Mouse (Mus musculus) liver, embryonic 11.5 days (tissue): Measurements from ENCODE around the gene Dbi. TPM values are rescaled to one million over a fixed set of nuclear protein-coding genes. Genes with fewer than 3 reads are reported as not detected.
A peak's percentile ranks its signal among the peaks of the same experiment; 100 is the strongest.

Experiments used
- ATAC-seq: fragments of 200-750 bp; cut with Nextera tagmentation; replicated peaks from 2 replicates; pipeline ENCODE4 v1.8.0; 2017; ENCODE audit warnings: moderate number of reproducible peaks, mild to moderate bottlenecking, moderate TSS enrichment, moderate library complexity; ENCODE audit not compliant: low FRiP score
- DNase-seq: peaks from one replicate; pipeline ENCODE4 v3.0.0-alpha.2; 2017; ENCODE audit warnings: low spot score
- H3K27ac ChIP-seq: fragments of 300-500 bp; sonication (generic); 2 replicates; pipeline ENCODE4 v1.5.1; 2014; ENCODE audit warnings: mild to moderate bottlenecking, low read depth, low read length, control low read depth
- H3K27me3 ChIP-seq: fragments of 300-500 bp; sonication (generic); replicated peaks from 2 replicates; pipeline ENCODE4 v1.6.1; 2014; ENCODE audit warnings: low read length, mixed read lengths; ENCODE audit not compliant: control insufficient read depth, insufficient read depth
- H3K36me3 ChIP-seq: fragments of 300-500 bp; sonication (generic); 2 replicates; pipeline ENCODE4 v1.6.1; 2014; ENCODE audit warnings: mild to moderate bottlenecking, low read length, moderate library complexity, mixed read lengths; ENCODE audit not compliant: control insufficient read depth, insufficient read depth
- H3K4me1 ChIP-seq: fragments of 300-500 bp; sonication (generic); replicated peaks from 2 replicates; pipeline ENCODE4 v1.6.1; 2014; ENCODE audit warnings: low read length, mixed read lengths; ENCODE audit not compliant: control insufficient read depth, insufficient read depth
- H3K4me2 ChIP-seq: fragments of 300-500 bp; sonication (generic); 2 replicates; pipeline ENCODE4 v1.6.1; 2014; ENCODE audit warnings: mild to moderate bottlenecking, control low read depth, moderate library complexity
- H3K4me3 ChIP-seq: fragments of 300-500 bp; sonication (generic); 2 replicates; pipeline ENCODE4 v1.5.1; 2014; ENCODE audit warnings: low read depth, low read length, control low read depth
- H3K9ac ChIP-seq: fragments of 300-500 bp; sonication (generic); 2 replicates; pipeline ENCODE4 v1.6.1; 2014; ENCODE audit warnings: low read depth, low read length, control low read depth
- H3K9me3 ChIP-seq: fragments of 300-500 bp; sonication (generic); 2 replicates; pipeline ENCODE4 v1.6.1; 2016; ENCODE audit warnings: low read length, inconsistent platforms, mixed read lengths; ENCODE audit not compliant: control insufficient read depth
- WGBS: fragments of 180-500 bp; shearing (Covaris S2); extraction: QIAGEN DNeasy Blood & Tissue Kit; methylation state at CpG from one replicate; pipeline ENCODE4 v1.1.7; 2014; 5-methylcytosine and 5-hydroxymethylcytosine counted together
- polyA plus RNA-seq: library from polyadenylated mRNA; unstranded; fragments of >200 nt; fragmentation: Nextera tagmentation; extraction: Ambion mirVana; gene quantifications from 2 replicates; pipeline ENCODE4 v1.2.1, GENCODE M21; 2014

Gene Dbi
- 541 and 569 TPM in 2 replicates for polyA plus RNA-seq

DNA sequence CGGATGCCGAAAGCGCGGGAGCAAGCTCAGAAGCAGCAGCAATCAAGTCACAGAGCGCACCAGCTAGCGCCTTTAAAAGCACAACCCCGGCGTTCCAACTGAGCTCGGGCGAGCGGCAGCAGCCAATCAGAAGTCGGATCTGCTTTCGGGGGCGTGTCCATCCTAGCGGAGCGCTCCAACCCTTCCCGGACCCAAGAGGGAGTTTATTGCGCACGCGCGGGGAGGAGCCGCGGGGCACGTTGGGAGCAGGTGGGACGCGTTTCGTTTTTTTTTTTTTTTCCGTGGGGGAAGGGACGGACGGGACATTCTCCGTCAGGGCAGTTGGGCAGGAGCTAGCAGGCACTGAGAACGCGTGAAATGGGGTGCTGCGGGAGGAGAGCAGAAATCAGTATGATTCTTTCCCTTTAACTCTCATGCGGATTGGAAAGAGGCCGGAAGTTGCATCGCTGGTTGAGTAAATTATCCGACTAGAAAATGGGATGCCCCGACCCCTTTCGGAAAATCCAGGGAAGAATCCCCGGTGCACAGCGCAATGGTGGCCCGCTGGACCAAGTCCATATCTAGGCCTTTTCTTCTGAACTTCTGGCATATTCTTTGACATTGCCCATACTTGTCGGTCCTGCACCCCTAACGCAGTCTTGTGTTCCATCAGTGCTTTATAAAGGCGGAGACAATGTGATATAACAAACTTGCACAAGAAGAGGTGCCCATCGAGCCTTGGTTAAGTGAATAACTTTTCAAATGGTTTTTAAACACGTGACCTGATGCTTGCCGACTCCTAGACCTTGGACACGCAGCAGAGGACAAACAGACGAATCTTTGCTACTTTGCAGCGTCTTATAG is at the start of gene Dbi, which contains the start of gene 3110009E18Rik:
Gene Dbi, minus strand, starts transcription at position 110 of the 843 bp plus-strand sequence.
Gene 3110009E18Rik, plus strand, starts transcription at position 219 of the 843 bp plus-strand sequence.
- WGBS, result 2% methylated on average over 52 of the region's 52 CpGs

DNA sequence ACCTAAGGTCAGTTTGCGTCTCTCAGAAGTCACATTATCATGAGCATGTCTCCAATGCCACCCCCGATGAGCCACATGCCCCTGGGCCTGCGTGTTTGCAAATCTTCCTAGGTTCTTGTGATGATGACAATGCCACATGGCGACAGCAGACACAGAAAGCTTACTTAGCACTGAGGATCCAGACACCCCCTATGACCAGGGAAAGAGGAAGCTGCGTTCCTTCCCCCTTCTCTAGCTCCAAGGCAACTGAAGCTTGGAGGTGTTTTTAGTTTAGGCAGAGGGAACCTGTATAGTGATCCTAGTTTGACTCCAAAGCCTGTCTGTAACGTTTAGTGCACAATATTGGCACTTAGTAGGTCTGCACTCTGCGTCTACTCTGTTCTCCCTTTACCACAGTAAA is 49.4 kb upstream of the Dbi start:
- H3K27ac ChIP-seq, result no peak overlapping the region
- H3K27me3 ChIP-seq, result no peaks in the 10 kb centered on the region

More for the DNA sequence above, at the start of gene Dbi, which contains the start of gene 3110009E18Rik:
- DNase-seq, result peak; percentile 96
- Histone ChIP-seq H3K27ac (peak within 1 kb of the TSS; percentile 76), H3K36me3 (peaks cover 1% of the 10 kb centered on the region; the same call in 1 of the 2 replicates), H3K27me3 (no peaks in the 10 kb centered on the region), H3K9me3 (no peaks in the 10 kb centered on the region), H3K4me2 (peak within 1 kb of the TSS; percentile 91), H3K4me3 (peak within 1 kb of the TSS; percentile 67), H3K4me1 (peaks cover 14% of the 10 kb centered on the region), H3K9ac (peak within 1 kb of the TSS; percentile 73)
- peak; percentile 94 for ATAC-seq

DNA sequence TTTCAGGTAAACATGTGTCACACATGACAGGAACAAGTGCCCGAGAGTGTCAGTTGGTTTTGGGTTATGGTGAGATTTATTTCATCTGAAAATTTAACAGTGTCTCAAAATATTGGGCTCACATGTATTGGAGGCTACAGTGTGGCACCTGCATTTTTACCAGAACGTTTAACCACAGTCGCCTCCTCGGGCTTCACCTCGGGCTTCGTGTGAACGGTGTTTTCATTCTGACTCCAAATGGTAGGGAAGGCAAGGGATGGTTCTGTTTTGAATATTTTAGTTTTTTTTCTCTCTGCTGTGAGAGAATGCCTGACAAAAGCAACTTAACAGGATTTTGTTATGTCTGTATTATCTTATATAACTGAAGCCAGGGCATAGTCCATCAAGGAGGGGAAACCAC is 47.8 kb upstream of the Dbi start:
- Histone ChIP-seq H3K36me3 (no peaks in the 10 kb centered on the region), H3K4me1 (no peaks in the 10 kb centered on the region), H3K27ac (no peak overlapping the region), H3K27me3 (no peaks in the 10 kb centered on the region), H3K4me2 (no peak overlapping the region), H3K9me3 (no peaks in the 10 kb centered on the region), H3K9ac (no peak overlapping the region), H3K4me3 (no peak overlapping the region)
- 92% methylated on average over 7 of the region's 7 CpGs for WGBS
- ATAC-seq (no peak), DNase-seq (no peak)

More for the DNA sequence above, 49.4 kb upstream of the Dbi start:
- no peaks in the 10 kb centered on the region for H3K4me1 ChIP-seq
- no peak overlapping the region for H3K4me2 ChIP-seq
- DNase-seq (no peak), ATAC-seq (no peak)
- no peak overlapping the region for H3K9ac ChIP-seq
- WGBS, result 74% methylated on average over 7 of the region's 7 CpGs
- no peak overlapping the region for H3K4me3 ChIP-seq
- no peaks in the 10 kb centered on the region for H3K9me3 ChIP-seq
- no peaks in the 10 kb centered on the region for H3K36me3 ChIP-seq

DNA sequence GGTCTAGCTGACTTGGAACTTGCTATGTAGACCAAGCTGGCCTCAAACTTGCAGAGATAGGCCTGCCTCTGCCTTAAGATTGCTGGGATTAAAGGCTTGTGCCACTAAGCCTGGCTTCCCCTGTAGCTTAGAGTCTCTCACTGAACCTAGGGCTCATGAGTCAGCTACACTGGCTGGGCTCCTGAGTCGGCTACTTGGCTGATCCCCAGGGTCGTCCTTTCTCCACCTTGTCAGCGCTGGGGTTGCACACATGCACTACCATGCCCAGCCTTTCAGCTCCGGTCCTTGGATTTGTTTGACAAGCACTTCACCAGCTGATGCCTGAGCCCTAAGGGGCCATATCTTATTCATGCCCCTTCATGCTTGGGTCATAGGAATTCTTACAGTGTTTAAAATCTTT is 47.1 kb upstream of the Dbi start:
- Histone ChIP-seq H3K27ac (no peak overlapping the region), H3K9me3 (no peaks in the 10 kb centered on the region), H3K4me1 (no peaks in the 10 kb centered on the region), H3K4me2 (no peak overlapping the region), H3K9ac (no peak overlapping the region), H3K27me3 (no peaks in the 10 kb centered on the region), H3K4me3 (no peak overlapping the region), H3K36me3 (no peaks in the 10 kb centered on the region)
- WGBS, result 79% methylated on average over 4 of the region's 4 CpGs
- ATAC-seq (no peak), DNase-seq (no peak)

DNA sequence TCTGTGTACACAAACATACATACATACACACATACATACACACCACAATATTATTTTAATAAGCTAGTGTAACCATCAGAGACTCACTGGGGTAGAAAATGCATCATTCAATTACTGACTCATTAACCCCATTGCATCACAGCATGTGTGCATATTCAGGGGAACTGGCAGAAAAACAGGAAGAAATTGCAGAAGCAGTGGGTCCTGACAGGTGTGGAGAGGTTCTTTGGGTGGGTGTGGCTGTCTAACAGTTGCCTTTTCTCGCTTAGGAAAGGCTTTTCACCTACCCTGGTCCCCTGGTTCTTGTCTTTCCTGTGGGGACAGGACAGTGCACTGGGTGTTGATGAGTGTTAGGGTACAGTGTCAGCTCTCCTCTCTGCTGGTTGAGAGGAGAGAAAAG is 41.7 kb upstream of the Dbi start:
- Histone ChIP-seq H3K9me3 (no peaks in the 10 kb centered on the region), H3K9ac (no peak overlapping the region), H3K4me2 (no peak overlapping the region), H3K4me1 (no peaks in the 10 kb centered on the region), H3K27ac (no peak overlapping the region), H3K36me3 (no peaks in the 10 kb centered on the region), H3K27me3 (no peaks in the 10 kb centered on the region), H3K4me3 (no peak overlapping the region)
- DNase-seq, result no peak
- no peak for ATAC-seq
- WGBS, result 66% methylated on average over 1 of the region's 1 CpGs

DNA sequence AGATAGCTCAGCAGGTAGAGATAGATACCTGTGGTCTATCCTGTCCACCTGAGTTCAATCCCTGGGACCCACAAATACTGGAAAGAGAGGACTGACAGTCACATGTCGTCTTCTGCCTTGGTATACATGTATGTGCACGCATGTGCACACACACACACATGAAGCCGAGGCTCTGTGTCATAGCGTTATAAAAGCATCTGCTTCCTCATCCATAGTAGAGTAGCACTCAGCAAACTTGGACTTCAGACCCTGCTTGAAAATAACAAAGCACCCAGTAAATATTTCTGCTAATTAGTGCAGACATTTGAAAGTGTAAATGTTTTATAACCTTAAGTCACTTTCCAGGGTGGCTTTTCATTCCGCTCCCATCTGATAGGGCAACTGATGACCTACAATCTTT is 40.6 kb upstream of the Dbi start:
- H3K36me3 ChIP-seq, result no peaks in the 10 kb centered on the region
- no peak overlapping the region for H3K4me3 ChIP-seq
- no peaks in the 10 kb centered on the region for H3K4me1 ChIP-seq
- no peaks in the 10 kb centered on the region for H3K27me3 ChIP-seq
- no peak overlapping the region for H3K27ac ChIP-seq
- no peak overlapping the region for H3K9ac ChIP-seq
- H3K4me2 ChIP-seq, result no peak overlapping the region
- no peaks in the 10 kb centered on the region for H3K9me3 ChIP-seq
- ATAC-seq, result no peak
- WGBS, result 86% methylated on average over 5 of the region's 5 CpGs
- DNase-seq, result no peak

DNA sequence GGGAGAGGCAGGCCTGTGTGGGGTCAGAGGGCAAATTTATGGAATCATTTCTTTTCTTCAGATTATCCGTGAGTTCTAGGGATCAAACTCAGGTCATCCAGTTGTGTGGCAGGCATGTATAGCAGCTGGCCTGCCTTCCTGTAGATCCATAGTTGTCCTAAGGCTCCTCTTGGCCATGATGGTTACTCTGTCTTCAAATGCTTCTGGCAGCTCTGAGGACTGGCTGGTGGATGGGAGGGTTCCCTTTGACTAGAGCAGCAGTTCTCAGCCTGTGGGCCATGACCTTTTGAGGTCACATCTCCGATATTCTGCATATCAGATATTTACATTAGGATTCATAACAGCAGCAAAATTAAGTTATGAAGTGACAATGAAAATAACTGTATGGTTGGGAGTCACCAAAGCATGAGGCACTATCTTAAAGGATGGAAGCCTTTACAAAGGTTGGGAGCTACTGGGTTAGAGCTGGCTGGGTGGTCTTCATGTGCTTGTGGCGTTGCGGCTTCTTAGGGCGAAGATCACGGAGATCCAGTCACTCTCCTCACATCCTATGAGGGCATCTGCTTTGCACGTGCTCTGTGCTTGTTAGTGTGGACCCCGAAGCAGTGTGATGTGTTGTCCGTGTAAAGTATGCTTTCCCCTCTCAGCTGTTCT is 37.7 kb upstream of the Dbi start:
- no peak for DNase-seq
- Histone ChIP-seq H3K4me2 (no peak overlapping the region), H3K9me3 (no peaks in the 10 kb centered on the region), H3K27ac (no peak overlapping the region), H3K36me3 (no peaks in the 10 kb centered on the region), H3K4me1 (no peaks in the 10 kb centered on the region), H3K27me3 (no peaks in the 10 kb centered on the region), H3K9ac (no peak overlapping the region), H3K4me3 (no peak overlapping the region)
- ATAC-seq, result no peak
- 80% methylated on average over 9 of the region's 9 CpGs for WGBS

DNA sequence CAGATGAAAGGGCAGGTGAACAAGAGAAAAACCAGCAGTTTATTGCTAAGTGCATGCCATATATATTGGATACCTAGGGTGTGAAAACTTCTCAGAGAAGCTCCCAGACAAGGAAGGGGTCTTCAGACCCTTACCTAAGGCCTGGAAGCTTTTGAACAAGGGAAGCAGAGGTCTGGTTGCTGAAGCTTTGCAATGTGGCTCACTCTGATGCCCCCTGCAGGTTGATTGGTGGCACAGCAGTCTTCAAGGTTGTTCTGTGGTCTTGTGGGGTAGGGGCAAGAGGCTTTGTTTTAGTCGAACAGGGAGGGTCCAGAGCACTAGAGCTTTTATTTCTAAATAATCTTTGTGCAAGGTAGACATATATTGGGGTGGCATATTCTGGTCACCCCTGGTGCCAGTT is 34.4 kb upstream of the Dbi start:
- Histone ChIP-seq H3K4me2 (no peak overlapping the region), H3K9ac (no peak overlapping the region), H3K9me3 (no peaks in the 10 kb centered on the region), H3K27ac (no peak overlapping the region), H3K27me3 (no peaks in the 10 kb centered on the region), H3K4me3 (no peak overlapping the region), H3K4me1 (no peaks in the 10 kb centered on the region), H3K36me3 (no peaks in the 10 kb centered on the region)
- WGBS, result 28% methylated on average over 1 of the region's 1 CpGs
- ATAC-seq (no peak), DNase-seq (no peak)
